Mouse (Mus musculus): ENCODE results near the gene Tbc1d10c. TPM values are rescaled to one million over a fixed set of nuclear protein-coding genes. Genes with fewer than 3 reads are reported as not detected.

Tbc1d10c gene
- polyA plus RNA-seq, 1 experiment from 2014 or later: 3.9 TPM

DNA sequence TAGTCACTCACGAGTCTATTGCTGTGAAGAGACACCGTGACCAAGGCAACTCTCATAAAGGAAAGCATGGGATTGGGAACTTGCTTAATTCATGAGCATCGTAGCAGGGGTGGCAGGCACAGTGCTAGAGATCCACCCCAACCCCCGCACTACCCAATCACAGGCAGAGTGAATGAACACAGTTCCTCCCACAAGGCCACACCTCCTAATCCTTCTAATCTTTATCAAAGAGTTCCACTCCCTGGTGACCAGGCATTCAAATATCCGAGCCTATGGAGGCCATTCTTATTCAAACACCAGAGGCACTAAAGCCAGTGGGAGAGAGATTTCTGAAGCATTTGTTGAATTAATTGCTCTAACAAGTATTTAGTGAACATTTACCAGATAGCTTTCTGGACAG, 45.1 kb downstream of the Tbc1d10c start:
- DNase-seq (ENCODE audit: low spot score) (no peak), ATAC-seq (replicated peaks; ENCODE audit: low FRiP score, low read depth) (no peak)
- Histone ChIP-seq H3K27ac (no peak overlapping the region), H3K27me3 (ENCODE audit: insufficient read depth, low read length) (no peaks in the 10 kb centered on the region), H3K36me3 (ENCODE audit: insufficient read depth, low read length) (peaks cover 6% of the 10 kb centered on the region), H3K9me3 (replicated peaks; ENCODE audit: low read length) (no peaks in the 10 kb centered on the region), H3K9ac (ENCODE audit: low read depth, low read length) (no peak overlapping the region), H3K4me1 (replicated peaks; ENCODE audit: insufficient read depth, low read length) (peaks cover 11% of the 10 kb centered on the region; the same call in 1 of the 2 replicates), H3K4me3 (replicated peaks; ENCODE audit: low read depth, low read length) (no peak overlapping the region), H3K4me2 (ENCODE audit: low read length) (no peak overlapping the region)
- no peak for TF ChIP-seq CTCF (IDR thresholded peaks at IDR 0.05; ENCODE audit: low read depth)
- WGBS: 84% methylated on average over 5 of the region's 5 CpGs

DNA sequence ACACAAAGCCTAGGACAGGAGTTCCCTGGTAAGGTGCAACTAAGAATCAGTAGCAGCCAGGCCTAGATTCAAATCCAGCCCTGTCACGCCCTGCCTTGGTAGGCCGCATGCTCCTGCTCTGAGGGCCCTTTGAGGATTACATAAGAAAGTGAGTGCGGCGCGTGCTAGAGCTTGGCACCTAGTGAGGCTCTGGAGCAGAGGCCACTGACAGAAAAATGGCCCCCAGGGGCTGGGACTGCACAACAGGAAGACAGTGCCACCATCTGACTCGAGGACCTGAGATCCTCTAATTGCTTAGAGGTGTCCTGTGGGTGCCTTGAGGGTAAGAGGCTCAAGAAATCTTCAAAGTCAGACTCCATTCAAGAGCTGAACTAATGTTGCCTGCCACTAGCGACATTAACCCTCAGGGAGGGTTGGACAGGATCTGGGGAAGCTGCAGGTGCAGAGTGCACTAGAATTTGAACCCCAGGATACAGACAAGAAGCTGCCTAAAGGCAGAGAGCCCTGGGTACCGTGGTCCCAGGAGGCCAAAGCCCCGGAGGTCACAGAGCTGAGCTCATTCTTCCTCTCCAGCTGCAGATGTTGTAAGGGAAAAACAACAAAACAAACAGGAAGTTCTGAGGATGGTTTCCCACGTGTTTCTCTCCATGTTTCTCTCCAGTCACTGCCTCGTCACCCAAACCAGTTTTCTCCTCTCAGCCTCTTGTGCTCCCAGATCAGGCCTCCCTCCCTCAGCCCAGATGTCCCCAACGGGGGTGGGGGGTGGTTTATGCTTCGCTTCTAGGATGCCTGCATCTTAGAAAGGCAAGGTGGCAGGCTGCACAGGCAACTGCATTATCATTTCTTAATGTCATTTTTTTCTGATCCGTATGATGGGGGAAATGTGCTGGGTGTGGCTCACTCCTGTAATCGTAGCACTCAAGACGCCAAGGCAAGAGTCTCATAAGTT, 46.3 kb downstream of the Tbc1d10c start:
- no peak for ATAC-seq (replicated peaks; ENCODE audit: low FRiP score, low read depth)
- Histone ChIP-seq H3K27me3 (ENCODE audit: insufficient read depth, low read length) (no peaks in the 10 kb centered on the region), H3K36me3 (ENCODE audit: insufficient read depth, low read length) (no peaks in the 10 kb centered on the region), H3K9me3 (replicated peaks; ENCODE audit: low read length) (no peaks in the 10 kb centered on the region), H3K4me2 (ENCODE audit: low read length) (no peak overlapping the region), H3K4me1 (replicated peaks; ENCODE audit: insufficient read depth, low read length) (peaks cover 11% of the 10 kb centered on the region; the same call in 1 of the 2 replicates), H3K9ac (ENCODE audit: low read depth, low read length) (no peak overlapping the region), H3K27ac (no peak overlapping the region), H3K4me3 (replicated peaks; ENCODE audit: low read depth, low read length) (no peak overlapping the region)
- no peak for DNase-seq (ENCODE audit: low spot score)
- WGBS: 75% methylated on average over 16 of the region's 16 CpGs
- TF ChIP-seq CTCF (IDR thresholded peaks at IDR 0.05; ENCODE audit: low read depth): no peak

DNA sequence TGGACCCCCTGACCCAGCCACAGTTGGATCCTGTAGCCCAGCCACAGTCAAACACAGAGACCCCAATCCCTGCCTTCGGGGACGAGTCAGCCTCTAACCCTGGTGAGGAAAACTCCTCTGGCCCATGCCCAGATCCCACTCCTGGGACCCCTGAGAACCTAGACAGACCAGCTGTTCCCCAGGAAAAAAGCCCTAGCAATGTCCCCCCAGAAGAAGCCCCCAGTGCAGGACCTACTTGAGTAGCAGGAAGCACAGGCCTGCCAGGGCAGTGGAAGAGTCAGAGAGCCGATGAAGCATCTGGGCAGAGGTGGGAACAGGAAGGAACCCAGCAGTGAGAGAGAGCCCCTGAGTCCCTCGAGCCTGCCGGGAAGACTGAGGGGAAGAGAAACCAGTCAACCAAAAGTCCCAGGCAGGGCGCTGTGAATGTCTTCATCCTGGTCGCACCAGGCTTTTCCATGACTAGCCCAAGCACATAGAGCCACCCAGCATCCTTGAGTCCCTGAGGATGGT, 47.3 kb downstream of the Tbc1d10c start, which contains the start of gene Cabp4:
Cabp4 (minus strand) TSS at position 275 of the 510 bp plus-strand sequence.
- Histone ChIP-seq H3K27me3 (ENCODE audit: insufficient read depth, low read length) (no peaks in the 10 kb centered on the region), H3K4me3 (replicated peaks; ENCODE audit: low read depth, low read length) (no peak within 1 kb of the TSS), H3K9ac (ENCODE audit: low read depth, low read length) (no peak within 1 kb of the TSS), H3K9me3 (replicated peaks; ENCODE audit: low read length) (no peaks in the 10 kb centered on the region), H3K4me1 (replicated peaks; ENCODE audit: insufficient read depth, low read length) (peaks cover 3% of the 10 kb centered on the region; the same call in 1 of the 2 replicates), H3K36me3 (ENCODE audit: insufficient read depth, low read length) (no peaks in the 10 kb centered on the region), H3K4me2 (ENCODE audit: low read length) (no peak within 1 kb of the TSS), H3K27ac (no peak within 1 kb of the TSS)
- DNase-seq (ENCODE audit: low spot score) (no peak), ATAC-seq (replicated peaks; ENCODE audit: low FRiP score, low read depth) (no peak)
- WGBS: 76% methylated on average over 7 of the region's 7 CpGs
- TF ChIP-seq CTCF (IDR thresholded peaks at IDR 0.05; ENCODE audit: low read depth): no peak

DNA sequence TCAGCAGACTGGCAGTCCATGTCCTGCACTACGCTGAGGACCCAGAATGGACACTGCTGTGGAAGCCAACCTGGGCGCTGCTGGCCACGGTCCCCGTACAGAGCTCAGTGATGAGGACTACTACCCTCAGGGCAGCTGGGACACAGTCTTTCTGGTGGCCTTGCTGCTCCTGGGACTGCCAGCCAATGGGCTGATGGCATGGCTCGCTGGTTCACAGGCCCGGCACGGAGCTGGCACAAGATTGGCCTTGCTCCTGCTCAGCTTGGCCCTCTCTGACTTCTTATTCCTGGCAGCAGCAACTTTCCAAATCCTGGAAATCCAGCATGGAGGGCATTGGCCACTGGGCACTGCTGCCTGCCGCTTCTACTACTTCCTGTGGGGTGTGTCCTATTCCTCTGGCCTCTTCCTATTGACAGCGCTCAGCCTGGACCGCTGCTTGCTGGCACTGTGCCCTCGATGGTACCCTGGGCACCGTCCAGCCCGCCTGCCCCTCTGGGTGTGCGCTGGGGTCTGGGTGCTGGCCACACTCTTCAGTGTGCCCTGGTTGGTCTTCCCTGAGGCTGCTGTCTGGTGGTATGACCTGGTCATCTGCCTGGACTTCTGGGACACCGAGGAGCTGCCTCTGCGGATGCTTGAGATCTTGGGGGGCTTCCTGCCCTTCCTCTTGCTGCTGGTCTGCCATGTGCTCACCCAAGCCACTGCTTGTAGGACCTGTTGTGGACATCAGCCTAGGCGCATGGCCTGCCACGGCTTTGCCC, 48.5 kb downstream of the Tbc1d10c start:
- WGBS: 80% methylated on average over 18 of the region's 18 CpGs
- H3K9me3 ChIP-seq (replicated peaks; ENCODE audit: low read length): no peaks in the 10 kb centered on the region

DNA sequence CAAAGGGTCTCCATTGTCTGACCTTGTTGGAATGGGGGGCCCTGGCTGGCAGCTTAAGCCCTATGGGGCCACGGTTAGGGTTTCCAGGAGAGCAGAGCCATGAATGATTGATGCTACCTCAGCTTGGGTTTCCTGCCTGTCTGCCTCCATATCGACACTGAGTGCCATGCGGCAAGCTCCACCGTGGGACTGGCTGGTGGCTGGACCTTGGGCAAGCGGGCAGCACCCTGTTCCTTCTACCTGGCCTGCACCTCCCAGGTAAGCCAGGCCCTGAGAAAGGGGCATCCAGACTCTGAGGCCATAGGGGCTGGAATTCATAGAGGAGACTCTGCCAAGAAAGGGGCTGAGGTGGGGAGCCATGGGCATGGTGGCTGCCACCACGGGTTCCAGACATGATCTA, 50.9 kb downstream of the Tbc1d10c start:
- Histone ChIP-seq H3K4me3 (replicated peaks; ENCODE audit: low read depth, low read length) (no peak overlapping the region), H3K27me3 (ENCODE audit: insufficient read depth, low read length) (no peaks in the 10 kb centered on the region), H3K36me3 (ENCODE audit: insufficient read depth, low read length) (no peaks in the 10 kb centered on the region), H3K9me3 (replicated peaks; ENCODE audit: low read length) (no peaks in the 10 kb centered on the region), H3K4me1 (replicated peaks; ENCODE audit: insufficient read depth, low read length) (no peaks in the 10 kb centered on the region), H3K9ac (ENCODE audit: low read depth, low read length) (no peak overlapping the region), H3K27ac (no peak overlapping the region), H3K4me2 (ENCODE audit: low read length) (no peak overlapping the region)
- no peak for TF ChIP-seq CTCF (IDR thresholded peaks at IDR 0.05; ENCODE audit: low read depth)
- ATAC-seq (replicated peaks; ENCODE audit: low FRiP score, low read depth) (no peak), DNase-seq (ENCODE audit: low spot score) (no peak)
- 61% methylated on average over 6 of the region's 6 CpGs for WGBS

More for the DNA sequence above, 48.5 kb downstream of the Tbc1d10c start:
- ATAC-seq (replicated peaks; ENCODE audit: low FRiP score, low read depth) (0 out of 2 replicates have a peak, but pooled peaks have one; percentile 19), DNase-seq (ENCODE audit: low spot score) (no peak)
- Histone ChIP-seq H3K27me3 (ENCODE audit: insufficient read depth, low read length) (no peaks in the 10 kb centered on the region), H3K9ac (ENCODE audit: low read depth, low read length) (no peak overlapping the region), H3K4me3 (replicated peaks; ENCODE audit: low read depth, low read length) (no peak overlapping the region), H3K4me1 (replicated peaks; ENCODE audit: insufficient read depth, low read length) (no peaks in the 10 kb centered on the region), H3K4me2 (ENCODE audit: low read length) (no peak overlapping the region), H3K36me3 (ENCODE audit: insufficient read depth, low read length) (no peaks in the 10 kb centered on the region), H3K27ac (no peak overlapping the region)
- TF ChIP-seq CTCF (IDR thresholded peaks at IDR 0.05; ENCODE audit: low read depth): no peak

DNA sequence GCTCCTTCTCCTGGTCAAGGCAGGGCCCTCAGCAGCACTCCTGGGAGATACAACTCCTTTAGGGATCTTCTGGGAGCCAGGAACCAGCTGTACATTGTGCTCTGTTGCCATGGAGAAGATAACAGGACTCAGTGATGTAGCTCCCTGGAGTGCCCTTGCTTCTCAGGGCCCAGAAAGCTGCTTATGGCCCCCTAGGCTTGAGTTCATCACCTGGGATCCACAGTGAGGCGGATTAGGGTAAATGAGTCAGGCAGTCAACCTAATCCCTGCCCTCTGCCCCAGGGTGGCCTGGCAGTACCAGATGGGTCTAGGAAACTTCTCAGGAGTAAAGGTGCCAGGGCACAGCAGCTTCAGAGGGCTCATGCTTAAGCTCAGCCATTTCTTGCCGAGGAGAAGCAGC, 51.6 kb downstream of the Tbc1d10c start, which contains the start of gene Gpr152:
Gpr152 (plus strand) TSS at position 342 of the 400 bp plus-strand sequence.
- H3K27ac ChIP-seq: no peak within 1 kb of the TSS
- no peaks in the 10 kb centered on the region for H3K4me1 ChIP-seq (replicated peaks; ENCODE audit: insufficient read depth, low read length)
- no peaks in the 10 kb centered on the region for H3K27me3 ChIP-seq (ENCODE audit: insufficient read depth, low read length)
- DNase-seq (ENCODE audit: low spot score) (no peak), ATAC-seq (replicated peaks; ENCODE audit: low FRiP score, low read depth) (no peak)
- H3K4me3 ChIP-seq (replicated peaks; ENCODE audit: low read depth, low read length): no peak within 1 kb of the TSS
- no peaks in the 10 kb centered on the region for H3K36me3 ChIP-seq (ENCODE audit: insufficient read depth, low read length)
- H3K9me3 ChIP-seq (replicated peaks; ENCODE audit: low read length): no peaks in the 10 kb centered on the region
- no peak for TF ChIP-seq CTCF (IDR thresholded peaks at IDR 0.05; ENCODE audit: low read depth)
- 0 out of 2 replicates have a peak within 1 kb of the TSS, but pooled peaks have one; percentile 8 for H3K9ac ChIP-seq (ENCODE audit: low read depth, low read length)
- H3K4me2 ChIP-seq (ENCODE audit: low read length): no peak within 1 kb of the TSS
- WGBS: 81% methylated on average over 2 of the region's 2 CpGs

Measured in kidney, postnatal 0 days (tissue).